Mouse (Mus musculus): Measurements from ENCODE around the gene Sco2. TPM values are rescaled to one million over a fixed set of nuclear protein-coding genes. Genes with fewer than 3 reads are reported as not detected.

Gene Sco2
- total RNA-seq, 4 experiments from 2014 or later = 13.1 to 15.5 (median 14.1) TPM

DNA sequence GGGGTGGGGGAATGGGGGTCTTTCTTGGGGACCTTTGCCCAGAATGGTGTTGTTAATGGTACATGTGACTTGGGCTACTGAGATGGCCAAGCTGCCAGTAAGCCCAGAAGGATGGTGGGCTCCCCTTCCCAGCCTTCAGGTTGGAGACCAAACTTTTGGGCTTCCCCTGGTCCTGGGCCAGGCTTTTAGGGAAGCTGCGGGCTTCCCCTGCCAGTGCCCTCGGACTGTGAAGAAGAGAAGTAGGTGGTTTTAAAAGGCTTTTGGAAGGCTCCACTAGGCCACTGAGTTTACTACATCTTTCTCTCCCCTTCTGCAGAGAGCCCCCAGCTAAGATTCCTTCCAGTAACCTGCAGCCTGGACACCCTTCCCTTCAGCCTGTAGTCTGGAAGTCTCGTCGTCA is 50.0 kb downstream of the Sco2 start:
- DNase-seq (ENCODE audit: low spot score in 2 of 2) = no peak

DNA sequence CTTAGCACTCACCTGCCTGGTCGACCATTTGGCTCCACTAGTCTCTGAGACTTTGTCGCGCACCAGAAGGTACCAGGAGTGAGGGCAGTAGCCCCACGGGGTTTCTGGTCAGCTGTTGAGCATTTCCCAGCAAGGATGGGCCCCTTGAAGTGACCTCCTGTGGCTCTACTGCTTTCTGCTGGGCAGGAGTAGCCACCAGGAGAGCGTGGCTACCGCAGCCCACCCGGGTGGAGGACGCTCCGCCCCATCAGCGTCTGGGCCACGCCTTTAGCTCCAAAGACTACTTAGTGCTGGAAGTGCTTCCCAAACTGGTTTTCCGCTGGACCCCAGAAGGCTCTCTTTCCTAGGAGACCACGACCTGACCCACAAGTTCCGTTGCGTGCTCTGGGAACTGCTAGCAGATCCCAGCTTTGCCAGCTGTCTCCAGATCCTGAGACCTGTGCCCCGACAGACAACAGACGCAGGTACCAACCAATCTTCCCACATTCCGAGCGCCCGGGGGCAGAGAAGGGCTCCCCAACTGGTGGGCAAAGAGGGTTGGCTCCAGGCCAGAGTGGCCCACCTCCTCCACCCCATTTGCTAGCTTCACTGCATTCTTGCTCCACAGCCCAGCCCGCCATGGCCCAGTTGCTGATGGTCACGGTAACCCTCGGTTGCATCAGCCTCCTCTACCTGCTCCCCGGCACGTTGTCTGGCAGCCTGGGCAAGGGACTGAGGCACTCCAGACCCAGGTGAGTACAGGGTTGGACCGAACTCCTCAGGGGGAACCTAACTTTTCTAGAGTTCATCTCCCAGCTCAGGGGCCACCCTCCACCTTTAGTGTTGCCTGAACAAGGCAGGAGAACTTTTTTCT is 50.8 kb downstream of the Sco2 start, which contains the start of gene Adm2:
Gene Adm2, plus strand, starts transcription at position 51 of the 853 bp plus-strand sequence.
- DNase-seq (ENCODE audit: low spot score in 2 of 2) = no peak

Other genes with a start within 250 kb of the Sco2 start
- 1 to 10 TPM; 5.4 to 8.2 (median 7.2) TPM for gene Hdac10, start 245.1 kb downstream of the Sco2 start, total RNA-seq (2022)
- gene Mapk12, start 233.1 kb downstream of the Sco2 start, total RNA-seq (2022) = 100 to 1,000 TPM; 123 to 153 (median 139) TPM
- 1 to 10 TPM in 2 of 4 experiments, under 1 TPM in 2; 0.70 to 1.3 (median 0.97) TPM for gene Mapk11, start 224.2 kb downstream of the Sco2 start, total RNA-seq (2022)
- 1 to 10 TPM; 4.5 to 6.3 (median 5.3) TPM for gene Plxnb2, start 193.1 kb downstream of the Sco2 start, total RNA-seq (2022)
- 1 to 10 TPM; 8.3 to 9.4 (median 9.2) TPM for gene Dennd6b, start 177.3 kb downstream of the Sco2 start, total RNA-seq (2022)
- 100 to 1,000 TPM in 3 of 4 experiments, 10 to 100 TPM in 1; 97.2 to 102 (median 101) TPM for gene Ppp6r2, start 162.3 kb downstream of the Sco2 start, total RNA-seq (2022)
- gene Sbf1, start 58.5 kb downstream of the Sco2 start, total RNA-seq (2022) = 100 to 1,000 TPM in 1 of 4 experiments, 10 to 100 TPM in 3; 64.8 to 105 (median 72.5) TPM
- not detected for gene Adm2, start 51.1 kb downstream of the Sco2 start, total RNA-seq (2022)
- not detected for gene Miox, start 39.4 kb downstream of the Sco2 start, total RNA-seq (2022)
- 10 to 100 TPM; 10.8 to 16.9 (median 13.5) TPM for gene Lmf2, start 18.2 kb downstream of the Sco2 start, total RNA-seq (2022)
- 10 to 100 TPM; 43.4 to 46.6 (median 45.1) TPM for gene Ncaph2, start 18.1 kb downstream of the Sco2 start, total RNA-seq (2022)
- under 1 TPM; 0.34 to 0.51 (median 0.47) TPM for gene Tymp, start 3.2 kb upstream of the Sco2 start, total RNA-seq (2022)
- 1 to 10 TPM in 1 of 4 experiments, under 1 TPM in 2, not detected in 1; 0.41 to 1.5 (median 0.72) TPM for gene Odf3b, start 5.4 kb upstream of the Sco2 start, total RNA-seq (2022)
- gene Klhdc7b, start 11.1 kb upstream of the Sco2 start, total RNA-seq (2022) = not detected
- not detected for gene Syce3, start 36.7 kb upstream of the Sco2 start, total RNA-seq (2022)
- gene Cpt1b, start 52.0 kb upstream of the Sco2 start, total RNA-seq (2022) = 100 to 1,000 TPM; 220 to 274 (median 238) TPM
- under 1 TPM in 3 of 4 experiments, not detected in 1; 0.27 to 0.61 (median 0.31) TPM for gene C730034F03Rik, start 55.7 kb upstream of the Sco2 start, total RNA-seq (2022)
- gene Gm44502, start 55.9 kb upstream of the Sco2 start, total RNA-seq (2022) = 1 to 10 TPM in 2 of 4 experiments, under 1 TPM in 2; 0.81 to 2.2 (median 1.0) TPM
- gene Chkb, start 56.1 kb upstream of the Sco2 start, total RNA-seq (2022) = 10 to 100 TPM; 23.3 to 25.8 (median 25.1) TPM
- under 1 TPM in 3 of 4 experiments, not detected in 1; 0.10 to 0.65 (median 0.56) TPM for gene Mapk8ip2, start 80.1 kb upstream of the Sco2 start, total RNA-seq (2022)
- 1 to 10 TPM; 1.7 to 3.9 (median 2.8) TPM for gene Arsa, start 103.6 kb upstream of the Sco2 start, total RNA-seq (2022)
- 10 to 100 TPM in 2 of 4 experiments, 1 to 10 TPM in 2; 5.9 to 11.7 (median 8.8) TPM for gene Shank3, start 125.8 kb upstream of the Sco2 start, total RNA-seq (2022)
- gene Acr, start 194.5 kb upstream of the Sco2 start, total RNA-seq (2022) = under 1 TPM in 1 of 4 experiments, not detected in 3; 0.51 TPM
- 1 to 10 TPM; 2.2 to 3.0 (median 2.6) TPM for gene Rabl2, start 218.1 kb upstream of the Sco2 start, total RNA-seq (2022)